ENCODE assay signal across 8 mouse cellular contexts in the genomic region with DNA sequence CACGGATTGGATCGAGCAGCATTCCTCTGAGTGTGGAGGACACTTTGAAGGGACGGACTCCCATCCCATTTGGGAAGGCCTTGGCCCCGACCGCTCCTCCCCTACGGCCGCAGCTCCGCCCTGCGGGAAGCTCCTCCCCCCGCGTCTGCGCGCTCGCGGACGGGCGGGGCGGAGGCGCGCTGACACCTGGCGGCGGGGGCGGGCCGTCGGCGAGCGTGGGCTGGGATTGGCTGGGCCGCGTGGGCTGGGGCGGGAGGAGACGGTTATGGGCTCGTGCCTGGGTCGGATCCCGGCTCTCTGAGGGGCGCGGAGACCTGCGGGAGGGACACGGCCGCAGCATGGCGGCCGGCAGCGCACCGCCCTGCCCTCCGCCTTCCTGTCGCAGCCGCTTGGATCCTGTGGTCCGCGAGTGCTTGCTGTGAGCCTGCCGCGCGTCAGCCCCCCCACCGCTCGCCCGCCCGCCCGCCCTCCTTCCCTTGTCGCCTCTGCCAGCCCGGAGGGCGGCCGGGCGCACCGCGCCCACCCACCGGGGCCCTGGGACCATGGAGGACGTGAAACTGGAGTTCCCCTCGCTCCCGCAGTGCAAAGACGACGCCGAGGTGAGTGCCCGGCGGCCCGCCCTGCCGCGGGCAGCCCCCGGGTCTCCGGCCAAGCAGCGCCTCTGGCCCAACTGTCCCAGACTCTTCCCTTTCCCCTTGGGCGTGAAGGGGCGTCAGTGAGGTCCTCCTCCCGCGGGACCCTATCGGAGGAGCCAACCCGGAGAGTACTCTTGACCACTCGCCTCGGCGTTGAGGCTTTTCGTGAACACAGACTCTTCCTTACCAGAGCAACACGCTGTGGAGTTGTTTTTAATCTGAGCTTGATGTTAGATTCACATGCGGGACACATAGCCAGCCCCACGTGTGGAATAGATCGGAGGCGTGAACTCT. TPM values are rescaled to one million over a fixed set of nuclear protein-coding genes. Genes with fewer than 3 reads are reported as not detected.
DNase-seq lines count a peak whose midpoint lies in the region; ATAC-seq and TF ChIP-seq lines count a peak whose summit lies in the region.

A gene (plus strand): TSS at position 163 of the 929 bp plus-strand sequence.

- no peaks in the 10 kb centered on the region for H3K27me3 ChIP-seq in embryonic facial prominence, embryonic 15.5 days
- no peaks in the 10 kb centered on the region for H3K27me3 ChIP-seq in kidney, embryonic 14.5 days (ENCODE audit: control insufficient read depth, insufficient read depth, low read length)
- no peaks in the 10 kb centered on the region for H3K27me3 ChIP-seq in limb, embryonic 15.5 days

- peaks cover 18% of the 10 kb centered on the region for H3K36me3 ChIP-seq in embryonic facial prominence, embryonic 15.5 days
- peaks cover 26% of the 10 kb centered on the region for H3K36me3 ChIP-seq in kidney, embryonic 14.5 days (ENCODE audit: control insufficient read depth, insufficient read depth, low read length)
- H3K36me3 ChIP-seq in limb, embryonic 15.5 days: peaks cover 19% of the 10 kb centered on the region

- peak; percentile 59; the same call in 1 of the 2 replicates for TF ChIP-seq POLR2A in bone marrow, adult 2 months (IDR thresholded peaks at IDR 0.05; ENCODE audit: borderline replicate concordance, control insufficient read depth, low read depth, low read length)

- H3K27ac ChIP-seq in bone marrow, adult 2 months (ENCODE audit: control insufficient read depth, insufficient read depth, low read depth, low read length, poor library complexity): peak within 1 kb of the TSS; percentile 10; the same call in 1 of the 2 replicates
- peak within 1 kb of the TSS; percentile 73 for H3K27ac ChIP-seq in embryonic facial prominence, embryonic 15.5 days (replicated peaks)
- peak within 1 kb of the TSS; percentile 68 for H3K27ac ChIP-seq in kidney, embryonic 14.5 days (ENCODE audit: low read depth, low read length)
- H3K27ac ChIP-seq in limb, embryonic 15.5 days: peak within 1 kb of the TSS; percentile 77

- peak within 1 kb of the TSS; percentile 73 for H3K4me3 ChIP-seq in bone marrow, adult 2 months (replicated peaks; ENCODE audit: control insufficient read depth, low read depth, low read length)
- peak within 1 kb of the TSS; percentile 76 for H3K4me3 ChIP-seq in embryonic facial prominence, embryonic 15.5 days (replicated peaks)
- H3K4me3 ChIP-seq in kidney, embryonic 14.5 days (ENCODE audit: low read length): peak within 1 kb of the TSS; percentile 79
- peak within 1 kb of the TSS; percentile 74 for H3K4me3 ChIP-seq in limb, embryonic 15.5 days

- ATAC-seq in embryonic facial prominence, embryonic 15.5 days (ENCODE audit: insufficient number of reproducible peaks, low FRiP score, low TSS enrichment, low read depth): peak; percentile 98
- peak; percentile 98 for ATAC-seq in kidney, embryonic 14.5 days (ENCODE audit: low FRiP score, low TSS enrichment)
- peak; percentile 98 for ATAC-seq in limb, embryonic 15.5 days (ENCODE audit: insufficient number of reproducible peaks, low FRiP score, low TSS enrichment, low read depth)

- no peaks in the 10 kb centered on the region for H3K4me1 ChIP-seq in bone marrow, adult 2 months (ENCODE audit: control insufficient read depth, insufficient read depth, low read length)
- peaks cover 13% of the 10 kb centered on the region; the same call in 1 of the 2 replicates for H3K4me1 ChIP-seq in embryonic facial prominence, embryonic 15.5 days
- H3K4me1 ChIP-seq in kidney, embryonic 14.5 days (ENCODE audit: control insufficient read depth, insufficient read depth, low read length): peaks cover 7% of the 10 kb centered on the region
- peaks cover 9% of the 10 kb centered on the region for H3K4me1 ChIP-seq in limb, embryonic 15.5 days

- TF ChIP-seq CTCF in bone marrow, adult 2 months (IDR thresholded peaks at IDR 0.05; ENCODE audit: control insufficient read depth, insufficient read depth, low read length): no peak

- H3K9ac ChIP-seq in embryonic facial prominence, embryonic 15.5 days: peak within 1 kb of the TSS; percentile 64
- peak within 1 kb of the TSS; percentile 64 for H3K9ac ChIP-seq in kidney, embryonic 14.5 days (ENCODE audit: low read depth, low read length)
- peak within 1 kb of the TSS; percentile 64 for H3K9ac ChIP-seq in limb, embryonic 15.5 days

- peak; percentile 87 for DNase-seq in 416B (ENCODE audit: low read depth)
- DNase-seq in heart, adult 9 months (ENCODE audit: low spot score in 2 of 2): peak; percentile 95 to 97
- peak; percentile 75 to 85 for DNase-seq in monocyte, adult 2 months (ENCODE audit: low read depth in 1 of 2, low spot score in 2 of 2)
- DNase-seq in spleen, postnatal 36 days (ENCODE audit: low spot score in 2 of 2): peak; percentile 95

- WGBS in bone marrow, adult 2 months: under 1% methylated on average over 84 of the region's 93 CpGs
- WGBS in embryonic facial prominence, embryonic 15.5 days: under 1% methylated on average over 68 of the region's 93 CpGs
- under 1% methylated on average over 74 of the region's 93 CpGs for WGBS in kidney, embryonic 14.5 days
- under 1% methylated on average over 67 of the region's 93 CpGs for WGBS in limb, embryonic 15.5 days

- H3K9me3 ChIP-seq in embryonic facial prominence, embryonic 15.5 days (replicated peaks): no peaks in the 10 kb centered on the region
- no peaks in the 10 kb centered on the region for H3K9me3 ChIP-seq in kidney, embryonic 14.5 days (ENCODE audit: control insufficient read depth, low read length)
- H3K9me3 ChIP-seq in limb, embryonic 15.5 days: no peaks in the 10 kb centered on the region

- H3K4me2 ChIP-seq in embryonic facial prominence, embryonic 15.5 days (replicated peaks): peak within 1 kb of the TSS; percentile 47
- peak within 1 kb of the TSS; percentile 61 for H3K4me2 ChIP-seq in kidney, embryonic 14.5 days (replicated peaks; ENCODE audit: low read depth, low read length)
- H3K4me2 ChIP-seq in limb, embryonic 15.5 days: peak within 1 kb of the TSS; percentile 51

RNA-seq across cellular contexts. Expression of the gene that starts here (rescaled TPM):
- 3.5 and 3.8 TPM in 2 replicates for polyA plus RNA-seq in bone marrow, adult 2 months (2011; ENCODE audit: insufficient read depth, insufficient read length, low replicate concordance, missing spikeins)
- polyA plus RNA-seq in embryonic facial prominence, embryonic 15.5 days (2015; fragmentation: Nextera tagmentation; extraction: Ambion mirVana): 59.4 and 74.8 TPM in 2 replicates
- 70.9 and 81.2 TPM in 2 replicates for polyA plus RNA-seq in kidney, embryonic 14.5 days (2014; fragmentation: Nextera tagmentation; extraction: Ambion mirVana)
- polyA plus RNA-seq in limb, embryonic 15.5 days (2015; fragmentation: Nextera tagmentation; extraction: Ambion mirVana): 59.8 and 67.0 TPM in 2 replicates

Comparison
In these comparisons a context has a peak if more than half of its experiments do, and no peak if none do; other contexts are left out.
1. Peak in every context shown above with its lines: DNase-seq, ATAC-seq, H3K4me3 ChIP-seq and H3K27ac ChIP-seq.
2. RNA of the gene that starts here (polyA plus RNA-seq): 70.9 to 81.2 TPM in kidney, embryonic 14.5 days, 59.4 to 74.8 TPM in embryonic facial prominence, embryonic 15.5 days and 59.8 to 67.0 TPM in limb, embryonic 15.5 days; 3.5 to 3.8 TPM in bone marrow, adult 2 months; every median in the first group is over 10 times any median in the second.
3. H3K27ac ChIP-seq: peak in every context shown above with its lines; median percentile 77 in limb, embryonic 15.5 days; 73 in embryonic facial prominence, embryonic 15.5 days; 68 in kidney, embryonic 14.5 days; 10 in bone marrow, adult 2 months.